Mouse (Mus musculus) cortical plate, adult 2 months (tissue): Measurements from ENCODE around the gene Gldc.

Experiments used
- CTCF ChIP-seq: fragments of 200-500 bp; IDR thresholded peaks from 2 replicates; pipeline ENCODE4 v1.5.1; 2011; ENCODE audit warnings: mild to moderate bottlenecking, control low read depth, low read length; ENCODE audit not compliant: insufficient read depth; ENCODE audit errors: extremely low read depth
- POLR2A ChIP-seq: fragments of 200-500 bp; IDR thresholded peaks from 2 replicates; pipeline ENCODE4 v1.6.1; 2011; ENCODE audit warnings: mild to moderate bottlenecking, low read length, control low read depth; ENCODE audit not compliant: insufficient read depth; ENCODE audit errors: extremely low read depth

DNA sequence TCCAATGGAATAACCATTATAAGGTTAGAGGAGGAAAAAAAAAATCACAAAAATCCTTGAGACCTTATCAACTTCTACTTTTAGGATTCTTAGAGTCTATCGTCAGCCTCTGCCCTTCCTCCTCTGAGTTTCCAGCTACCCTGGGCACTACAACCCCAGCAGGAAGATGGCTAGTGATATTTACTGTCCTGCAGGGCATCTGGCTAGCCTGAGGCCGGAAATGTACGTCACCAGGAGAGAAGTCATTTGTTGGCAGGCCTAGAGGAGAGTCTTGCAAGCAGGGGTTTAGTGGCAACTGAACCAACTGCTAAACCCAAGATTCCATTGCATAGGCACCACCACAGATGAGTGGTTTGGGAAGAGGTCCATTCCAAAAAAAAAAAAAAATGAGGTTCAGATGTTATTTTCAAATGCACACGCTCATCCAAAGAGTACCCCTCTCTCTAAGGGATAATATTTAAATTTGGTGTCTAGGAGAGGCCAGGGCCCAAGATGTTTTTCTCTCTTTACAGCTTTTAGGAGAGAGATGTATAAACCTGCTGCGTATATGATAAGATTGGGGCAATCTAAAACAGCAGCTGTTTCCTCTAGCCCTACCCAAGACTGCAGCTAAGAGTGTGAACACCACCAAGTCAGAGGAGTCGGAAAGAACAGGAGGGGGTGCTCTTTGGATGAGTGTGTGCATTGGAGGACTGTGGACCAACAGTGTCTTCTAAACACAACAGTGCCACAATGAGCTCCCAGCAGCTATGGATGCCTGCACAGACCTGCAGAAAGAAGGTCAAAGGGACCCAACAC, 70.0 kb downstream of the Gldc start:
- TF ChIP-seq POLR2A (no peak), CTCF (no peak)
